Mouse (Mus musculus): Measurements from ENCODE around the gene Tmem117. TPM values are rescaled to one million over a fixed set of nuclear protein-coding genes. Genes with fewer than 3 reads are reported as not detected.

Gene Tmem117
- total and polyA plus RNA-seq, 3 experiments: not detected

DNA sequence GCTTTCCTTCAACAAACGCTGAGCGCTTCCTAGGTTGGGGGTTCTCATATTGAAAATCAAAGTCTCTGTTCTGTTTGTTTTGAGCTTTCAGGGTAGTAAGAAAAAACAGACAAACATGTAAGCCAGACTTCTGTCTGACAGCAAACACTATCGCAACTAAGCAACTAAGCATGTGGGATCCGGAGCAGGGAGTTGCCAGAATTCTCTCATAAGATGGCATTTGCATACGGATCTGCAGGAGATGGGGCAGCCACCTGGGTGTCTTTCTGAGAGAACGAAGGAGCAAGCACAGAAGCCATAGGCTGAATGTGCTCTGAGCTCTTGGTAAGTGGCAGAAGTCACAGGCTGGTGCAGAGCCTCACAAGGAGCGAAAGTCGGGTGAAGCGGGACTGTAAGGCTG, 22.3 kb downstream of the Tmem117 start:
- no peaks in the 10 kb centered on the region for H3K36me3 ChIP-seq (ENCODE audit: control insufficient read depth in 1 of 2, insufficient read depth in 2 of 2, low read length in 2 of 2)
- H3K79me2 ChIP-seq (ENCODE audit: control insufficient read depth, insufficient read depth, low read length, poor library complexity): no peaks in the 10 kb centered on the region
- no peak for DNase-seq (ENCODE audit: low read depth, low spot score)
- no peaks in the 10 kb centered on the region for H3K4me1 ChIP-seq (ENCODE audit: control insufficient read depth in 1 of 2, insufficient read depth in 2 of 2, low read length in 2 of 2)
- H3K27ac ChIP-seq (ENCODE audit: control insufficient read depth, low read depth, low read length): no peak overlapping the region
- TF ChIP-seq KAT2A (conservative IDR thresholded peaks at IDR 0.05; ENCODE audit: low read depth, low read length): no peak
- TF ChIP-seq ZNF384 (IDR thresholded peaks at IDR 0.05; ENCODE audit: low read depth, low read length): no peak
- TF ChIP-seq SIN3A (IDR thresholded peaks at IDR 0.05; ENCODE audit: low read length): no peak
- H3K27me3 ChIP-seq (ENCODE audit: control insufficient read depth in 1 of 2, insufficient read depth in 2 of 2, low read length in 2 of 2): peaks cover 13 to 14% of the 10 kb centered on the region in 2 experiments
- no peak overlapping the region for H3K9ac ChIP-seq (ENCODE audit: control insufficient read depth, low read depth, low read length, poor library complexity, severe bottlenecking)
- H3K9me3 ChIP-seq (replicated peaks; ENCODE audit: insufficient read depth, low read length): no peaks in the 10 kb centered on the region
- H3K4me3 ChIP-seq (ENCODE audit: control insufficient read depth in 1 of 2, insufficient read depth in 1 of 2, low read depth in 2 of 2, low read length in 2 of 2): no peak overlapping the region

GRCm38 (mm10) chr15:94651969-94652842, 23.2 kb downstream of the Tmem117 start:
- H3K27me3 ChIP-seq (ENCODE audit: control insufficient read depth in 1 of 2, insufficient read depth in 2 of 2, low read length in 2 of 2): peaks cover 13 to 14% of the 10 kb centered on the region in 2 experiments
- no peak overlapping the region for H3K27ac ChIP-seq (ENCODE audit: control insufficient read depth, low read depth, low read length)
- H3K36me3 ChIP-seq (ENCODE audit: control insufficient read depth in 1 of 2, insufficient read depth in 2 of 2, low read length in 2 of 2): no peaks in the 10 kb centered on the region
- no peak for TF ChIP-seq USF1 (IDR thresholded peaks at IDR 0.05; ENCODE audit: low read depth, low read length)
- no peak for TF ChIP-seq ZMIZ1 (IDR thresholded peaks at IDR 0.05; ENCODE audit: low read depth, low read length)
- TF ChIP-seq TBP (IDR thresholded peaks at IDR 0.05; ENCODE audit: low read depth, low read length): no peak
- TF ChIP-seq GATA1 (IDR thresholded peaks at IDR 0.05; ENCODE audit: low read depth, low read length): no peak
- TF ChIP-seq MAZ (IDR thresholded peaks at IDR 0.05; ENCODE audit: low read depth, low read length): no peak
- TF ChIP-seq ZNF384 (IDR thresholded peaks at IDR 0.05; ENCODE audit: low read depth, low read length): no peak
- no peak for TF ChIP-seq JUND (IDR thresholded peaks at IDR 0.05; ENCODE audit: low read depth, low read length)
- TF ChIP-seq TAL1 (IDR thresholded peaks at IDR 0.05; ENCODE audit: low read length): no peak
- H3K79me2 ChIP-seq (ENCODE audit: control insufficient read depth, insufficient read depth, low read length, poor library complexity): no peaks in the 10 kb centered on the region
- no peaks in the 10 kb centered on the region for H3K4me1 ChIP-seq (ENCODE audit: control insufficient read depth in 1 of 2, insufficient read depth in 2 of 2, low read length in 2 of 2)
- H3K4me3 ChIP-seq (ENCODE audit: control insufficient read depth in 1 of 2, insufficient read depth in 1 of 2, low read depth in 2 of 2, low read length in 2 of 2): no peak overlapping the region
- H3K9me3 ChIP-seq (replicated peaks; ENCODE audit: insufficient read depth, low read length): no peaks in the 10 kb centered on the region
- no peak for DNase-seq (ENCODE audit: low read depth, low spot score)
- no peak overlapping the region for H3K9ac ChIP-seq (ENCODE audit: control insufficient read depth, low read depth, low read length, poor library complexity, severe bottlenecking)

- H3K4me3 ChIP-seq (ENCODE audit: control insufficient read depth in 1 of 2, insufficient read depth in 1 of 2, low read depth in 2 of 2, low read length in 2 of 2): no peak overlapping the region
- H3K36me3 ChIP-seq (ENCODE audit: control insufficient read depth in 1 of 2, insufficient read depth in 2 of 2, low read length in 2 of 2): no peaks in the 10 kb centered on the region
- H3K9ac ChIP-seq (ENCODE audit: control insufficient read depth, low read depth, low read length, poor library complexity, severe bottlenecking): no peak overlapping the region
- H3K27ac ChIP-seq (ENCODE audit: control insufficient read depth, low read depth, low read length): no peak overlapping the region
- H3K9me3 ChIP-seq (replicated peaks; ENCODE audit: insufficient read depth, low read length): no peaks in the 10 kb centered on the region
- TF ChIP-seq ZMIZ1 (IDR thresholded peaks at IDR 0.05; ENCODE audit: low read depth, low read length) (no peak), MAFK (IDR thresholded peaks at IDR 0.05; ENCODE audit: borderline replicate concordance, low read depth, low read length) (no peak), TAL1 (IDR thresholded peaks at IDR 0.05; ENCODE audit: low read length) (no peak), MAZ (IDR thresholded peaks at IDR 0.05; ENCODE audit: low read depth, low read length) (no peak), UBTF (IDR thresholded peaks at IDR 0.05; ENCODE audit: borderline replicate concordance, insufficient read depth, low read depth, low read length) (no peak), ZKSCAN1 (IDR thresholded peaks at IDR 0.05; ENCODE audit: low read depth, low read length) (no peak), GABPA (IDR thresholded peaks at IDR 0.05; ENCODE audit: low read depth, low read length) (no peak), RAD21 (IDR thresholded peaks at IDR 0.05; ENCODE audit: low read depth, low read length) (no peak)
- no peak for DNase-seq (ENCODE audit: low read depth, low spot score)
- H3K27me3 ChIP-seq (ENCODE audit: control insufficient read depth in 1 of 2, insufficient read depth in 2 of 2, low read length in 2 of 2): peaks cover 13 to 14% of the 10 kb centered on the region in 2 experiments
- H3K4me1 ChIP-seq (ENCODE audit: control insufficient read depth in 1 of 2, insufficient read depth in 2 of 2, low read length in 2 of 2): no peaks in the 10 kb centered on the region
- H3K79me2 ChIP-seq (ENCODE audit: control insufficient read depth, insufficient read depth, low read length, poor library complexity): no peaks in the 10 kb centered on the region
Measured at GRCm38 (mm10) chr15:94652843-94653206, 23.8 kb downstream of the Tmem117 start.
